Mouse (Mus musculus): ENCODE data around the gene Ankrd44.

Gene Ankrd44

GRCm38 (mm10) chr1:54639506-54640078 lies 286.6 kb downstream of the Ankrd44 start:
- no peak for DNase-seq (ENCODE audit: low spot score in 2 of 2)

- no peak for DNase-seq (ENCODE audit: low spot score in 2 of 2)
These were observed 287.1 kb downstream of the Ankrd44 start for GRCm38 (mm10) chr1:54639076-54639475.

DNA sequence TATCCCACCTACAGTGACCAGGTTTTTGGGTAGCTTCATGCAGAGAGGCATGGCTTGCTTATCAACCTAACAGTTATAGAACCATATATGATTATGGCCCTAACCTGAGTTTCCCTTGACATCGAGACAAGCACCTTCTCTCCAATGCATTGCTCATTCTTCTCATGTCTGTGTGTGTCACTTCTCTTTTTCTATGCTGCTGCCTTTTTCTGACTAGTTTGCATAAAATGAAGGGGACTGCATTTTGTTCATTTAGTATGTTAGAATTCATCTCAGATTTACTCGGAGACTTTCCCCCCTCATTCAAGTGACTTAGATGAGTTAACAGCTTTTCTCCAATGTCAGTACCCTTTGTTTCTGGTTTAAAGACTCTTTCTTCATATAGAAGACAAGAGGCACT lies 288.8 kb downstream of the Ankrd44 start:
- DNase-seq (ENCODE audit: low spot score in 2 of 2): no peak

DNA sequence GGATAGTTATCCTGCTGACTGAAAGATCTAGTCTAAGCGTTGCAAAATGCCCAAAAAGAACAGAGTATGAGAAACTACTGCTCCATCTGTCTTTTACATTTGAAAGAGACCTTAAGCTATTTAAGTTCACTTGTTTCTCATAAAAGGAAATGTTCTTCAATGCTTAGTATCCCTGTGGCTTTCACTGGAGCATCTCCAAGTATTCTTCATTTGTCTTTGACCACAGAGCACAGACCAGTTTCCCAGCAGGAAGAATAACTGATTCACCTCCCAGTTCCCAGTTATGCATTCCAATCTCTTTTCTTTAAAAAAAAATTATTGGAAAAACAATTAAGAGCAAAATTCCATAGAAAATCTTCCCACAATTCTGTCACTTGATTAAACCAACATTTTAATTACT lies 297.1 kb downstream of the Ankrd44 start:
- no peak for DNase-seq (ENCODE audit: low spot score in 2 of 2)

- DNase-seq (ENCODE audit: low spot score in 2 of 2): no peak
These were observed 311.2 kb downstream of the Ankrd44 start for GRCm38 (mm10) chr1:54614963-54615362.

DNA sequence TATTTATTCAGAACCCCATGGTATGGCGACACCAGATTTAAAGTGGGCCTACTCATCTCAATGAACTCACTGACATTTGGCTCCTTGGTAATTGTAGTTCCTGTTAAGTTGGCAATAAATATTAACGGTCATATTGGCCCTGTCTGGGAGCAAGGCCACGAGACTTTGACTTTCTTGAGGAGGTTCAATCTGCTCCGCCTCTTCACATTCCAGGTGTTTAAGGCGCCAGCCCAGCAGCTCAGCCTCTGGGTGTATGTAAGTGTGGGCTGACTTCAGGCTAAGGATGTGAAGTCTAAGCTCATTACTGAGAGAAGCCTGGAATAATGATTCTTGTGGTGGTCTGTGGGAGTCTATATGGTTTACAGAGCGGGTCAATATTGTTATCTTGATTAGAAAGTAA lies 313.8 kb downstream of the Ankrd44 start:
- no peak for DNase-seq (ENCODE audit: low spot score in 2 of 2)

- DNase-seq (ENCODE audit: low spot score in 2 of 2): no peak
These were observed 314.3 kb downstream of the Ankrd44 start for GRCm38 (mm10) chr1:54611891-54612290.

DNA sequence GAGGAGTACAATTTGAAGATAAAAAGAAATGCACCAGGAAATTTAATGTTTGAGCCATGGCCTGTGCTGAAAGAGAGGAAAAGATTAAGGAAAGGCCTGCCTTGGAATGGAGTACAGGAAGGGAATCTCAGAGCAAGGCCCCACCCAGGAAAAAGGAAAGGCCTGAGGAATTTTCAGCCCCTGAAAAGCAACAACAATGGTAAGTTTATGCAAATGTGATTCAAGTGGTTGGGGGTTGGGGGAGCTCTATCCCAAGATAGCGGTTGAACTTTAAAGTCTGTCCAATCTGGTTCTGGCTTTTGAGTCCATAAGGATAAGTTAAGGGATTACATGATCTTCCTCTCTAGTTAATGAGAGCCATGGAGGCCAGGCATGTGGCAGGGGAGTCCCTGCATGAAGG lies 319.3 kb downstream of the Ankrd44 start:
- no peak for DNase-seq (ENCODE audit: low spot score in 2 of 2)

- DNase-seq (ENCODE audit: low spot score in 2 of 2): no peak
These were observed 324.5 kb downstream of the Ankrd44 start for GRCm38 (mm10) chr1:54601692-54602091.

- DNase-seq (ENCODE audit: low spot score in 2 of 2): no peak
These were observed 325.9 kb downstream of the Ankrd44 start for GRCm38 (mm10) chr1:54600275-54600674.

DNA sequence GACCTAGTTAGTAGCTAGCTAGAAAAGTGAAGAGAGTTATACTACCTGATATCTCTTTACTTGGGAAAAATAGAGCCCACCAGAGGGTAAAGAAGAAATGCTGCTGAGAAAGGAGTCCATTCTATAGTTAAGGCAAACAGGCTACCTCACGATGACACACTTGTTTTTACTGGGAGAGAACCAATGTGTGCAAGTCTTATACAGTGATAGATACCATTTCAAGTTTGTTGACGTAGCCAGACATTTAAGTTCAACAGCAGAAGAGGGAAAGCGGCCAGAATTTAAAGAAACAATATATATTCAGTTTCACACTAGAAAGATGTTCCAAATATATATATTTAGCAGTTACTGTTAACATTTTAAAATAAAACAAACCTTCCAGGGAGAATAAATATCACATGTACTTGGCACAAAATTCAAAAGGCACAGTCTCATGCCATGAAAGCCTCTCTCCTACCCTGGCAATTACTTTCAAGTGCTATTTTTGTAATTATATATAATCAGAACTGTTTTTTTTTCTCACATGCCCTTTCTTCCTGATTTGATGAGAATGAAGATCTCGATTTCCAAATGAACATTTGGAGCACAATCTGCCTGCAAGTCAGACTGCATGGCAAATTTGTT lies 328.5 kb downstream of the Ankrd44 start:
- DNase-seq (ENCODE audit: low spot score in 2 of 2): no peak

- DNase-seq (ENCODE audit: low spot score in 2 of 2): no peak
These were observed 330.0 kb downstream of the Ankrd44 start for GRCm38 (mm10) chr1:54596151-54596550.
